Mouse (Mus musculus) kidney, postnatal 0 days (tissue): ENCODE results near the gene Syce3. TPM values are rescaled to one million over a fixed set of nuclear protein-coding genes. Genes with fewer than 3 reads are reported as not detected.

ENCODE experiments used
- ATAC-seq: fragments of 200-750 bp; cut with Nextera tagmentation; replicated peaks from 2 replicates; pipeline ENCODE4 v1.8.0; 2017; ENCODE audit warnings: low read depth, moderate number of reproducible peaks, moderate TSS enrichment, moderate library complexity; ENCODE audit not compliant: low FRiP score
- DNase-seq: peaks from one replicate; pipeline ENCODE4 v3.0.0-alpha.2; 2016; ENCODE audit warnings: low spot score
- H3K27ac ChIP-seq: fragments of 300-500 bp; sonication (generic); 2 replicates; pipeline ENCODE4 v1.5.1; 2014; ENCODE audit warnings: mild to moderate bottlenecking
- H3K27me3 ChIP-seq: fragments of 300-500 bp; sonication (generic); 2 replicates; pipeline ENCODE4 v1.6.1; 2014; ENCODE audit warnings: low read length, mixed read lengths; ENCODE audit not compliant: insufficient read depth
- H3K36me3 ChIP-seq: fragments of 300-500 bp; sonication (generic); 2 replicates; pipeline ENCODE4 v1.6.1; 2014; ENCODE audit warnings: low read length, mixed read lengths; ENCODE audit not compliant: insufficient read depth
- H3K4me1 ChIP-seq: fragments of 300-500 bp; sonication (generic); replicated peaks from 2 replicates; pipeline ENCODE4 v1.6.1; 2014; ENCODE audit warnings: antibody characterized with exemption, low read length, mixed read lengths; ENCODE audit not compliant: insufficient read depth
- H3K4me2 ChIP-seq: fragments of 300-500 bp; sonication (generic); 2 replicates; pipeline ENCODE4 v1.6.1; 2014; ENCODE audit warnings: mild to moderate bottlenecking, low read length, moderate library complexity, mixed read lengths
- H3K4me3 ChIP-seq: fragments of 300-500 bp; sonication (generic); replicated peaks from 2 replicates; pipeline ENCODE4 v1.5.1; 2014; ENCODE audit warnings: low read depth, low read length
- H3K9ac ChIP-seq: fragments of 300-500 bp; sonication (generic); 2 replicates; pipeline ENCODE4 v1.6.1; 2014; ENCODE audit warnings: low read depth, low read length
- H3K9me3 ChIP-seq: fragments of 300-500 bp; sonication (generic); replicated peaks from 2 replicates; pipeline ENCODE4 v1.6.1; 2016; ENCODE audit warnings: low read length, inconsistent platforms, mixed read lengths
- CTCF ChIP-seq: IDR thresholded peaks from 2 replicates; pipeline ENCODE4 v1.5.1; 2016; ENCODE audit warnings: antibody characterized with exemption, low read depth, mild to moderate bottlenecking, moderate library complexity
- WGBS: fragments of 180-500 bp; shearing (Covaris S2); extraction: QIAGEN DNeasy Blood & Tissue Kit; methylation state at CpG from one replicate; pipeline ENCODE4 v1.1.7; 2014; 5-methylcytosine and 5-hydroxymethylcytosine counted together
- polyA plus RNA-seq: library from polyadenylated mRNA; unstranded; fragments of >200 nt; fragmentation: Nextera tagmentation; extraction: Ambion mirVana; gene quantifications from 2 replicates; pipeline ENCODE4 v1.2.1, GENCODE M21; 2015

The Syce3 gene
- polyA plus RNA-seq, result not detected in 2 replicates

GRCm38 (mm10) chr15:89410118-89410517 is at the start of gene Syce3:
Syce3 (minus strand) TSS chr15:89410503.
- TF ChIP-seq CTCF, result no peak
- H3K9ac ChIP-seq, result no peak within 1 kb of the TSS
- WGBS, result 88% methylated on average over 23 of the region's 24 CpGs
- DNase-seq, result no peak
- ATAC-seq, result 0 out of 2 replicates have a peak, but pooled peaks have one; percentile 21
- no peak within 1 kb of the TSS for H3K27ac ChIP-seq
- no peaks in the 10 kb centered on the region for H3K36me3 ChIP-seq
- no peaks in the 10 kb centered on the region for H3K4me1 ChIP-seq
- H3K4me3 ChIP-seq, result no peak within 1 kb of the TSS
- H3K27me3 ChIP-seq, result no peaks in the 10 kb centered on the region
- H3K9me3 ChIP-seq, result no peaks in the 10 kb centered on the region
- no peak within 1 kb of the TSS for H3K4me2 ChIP-seq

GRCm38 (mm10) chr15:89459821-89460220 is 49.5 kb upstream of the Syce3 start:
- H3K4me3 ChIP-seq, result no peak overlapping the region
- H3K36me3 ChIP-seq, result no peaks in the 10 kb centered on the region
- no peak overlapping the region for H3K27ac ChIP-seq
- WGBS, result 77% methylated on average over 7 of the region's 7 CpGs
- H3K9me3 ChIP-seq, result no peaks in the 10 kb centered on the region
- no peak overlapping the region for H3K9ac ChIP-seq
- DNase-seq (no peak), ATAC-seq (no peak)
- TF ChIP-seq CTCF, result no peak
- no peaks in the 10 kb centered on the region for H3K27me3 ChIP-seq
- no peaks in the 10 kb centered on the region for H3K4me1 ChIP-seq
- H3K4me2 ChIP-seq, result no peak overlapping the region

- Histone ChIP-seq H3K27me3 (peaks cover 1% of the 10 kb centered on the region), H3K4me2 (no peak overlapping the region), H3K4me1 (0 out of 2 replicates have a peak, but pooled peaks cover 4% of the 10 kb centered on the region), H3K4me3 (no peak overlapping the region), H3K36me3 (no peaks in the 10 kb centered on the region), H3K9ac (no peak overlapping the region), H3K27ac (no peak overlapping the region), H3K9me3 (no peaks in the 10 kb centered on the region)
- DNase-seq (no peak), ATAC-seq (no peak)
- 86% methylated on average over 15 of the region's 15 CpGs for WGBS
- TF ChIP-seq CTCF, result no peak
These were observed 48.6 kb upstream of the Syce3 start for GRCm38 (mm10) chr15:89458942-89459341.

GRCm38 (mm10) chr15:89455642-89456041 is 45.3 kb upstream of the Syce3 start:
- WGBS, result 74% methylated on average over 6 of the region's 6 CpGs

GRCm38 (mm10) chr15:89454857-89455256 is 44.6 kb upstream of the Syce3 start:
- Histone ChIP-seq H3K36me3 (no peaks in the 10 kb centered on the region), H3K27ac (no peak overlapping the region), H3K4me2 (no peak overlapping the region), H3K4me3 (no peak overlapping the region), H3K27me3 (peaks cover 6% of the 10 kb centered on the region), H3K9me3 (no peaks in the 10 kb centered on the region), H3K9ac (no peak overlapping the region), H3K4me1 (0 out of 2 replicates have a peak, but pooled peaks cover 7% of the 10 kb centered on the region)
- TF ChIP-seq CTCF, result no peak
- DNase-seq (no peak), ATAC-seq (no peak)
- 31% methylated on average over 4 of the region's 6 CpGs for WGBS

More at GRCm38 (mm10) chr15:89455642-89456041, 45.3 kb upstream of the Syce3 start:
- Histone ChIP-seq H3K27me3 (peaks cover 6% of the 10 kb centered on the region), H3K9ac (no peak overlapping the region), H3K27ac (no peak overlapping the region), H3K4me3 (no peak overlapping the region), H3K9me3 (no peaks in the 10 kb centered on the region), H3K4me2 (no peak overlapping the region), H3K36me3 (no peaks in the 10 kb centered on the region), H3K4me1 (0 out of 2 replicates have a peak, but pooled peaks cover 7% of the 10 kb centered on the region)
- no peak for TF ChIP-seq CTCF
- DNase-seq, result no peak
- no peak for ATAC-seq

- Histone ChIP-seq H3K4me1 (0 out of 2 replicates have a peak, but pooled peaks cover 7% of the 10 kb centered on the region), H3K4me2 (peak within 1 kb of the TSS; percentile 61), H3K36me3 (no peaks in the 10 kb centered on the region), H3K9me3 (no peaks in the 10 kb centered on the region), H3K4me3 (peak within 1 kb of the TSS; percentile 37), H3K27me3 (peaks cover 6% of the 10 kb centered on the region), H3K9ac (no peak within 1 kb of the TSS), H3K27ac (no peak within 1 kb of the TSS)
- ATAC-seq (peak; percentile 48; the same call in 1 of the 2 replicates), DNase-seq (no peak)
- TF ChIP-seq CTCF, result no peak
- WGBS, result under 1% methylated on average over 53 of the region's 53 CpGs
These were observed 43.7 kb upstream of the Syce3 start, which contains the start of gene Mapk8ip2 for GRCm38 (mm10) chr15:89453865-89454478. Mapk8ip2 (plus strand) TSS chr15:89453913.
